Mouse (Mus musculus) heart, adult 2 months (tissue): ENCODE results near the gene Fam107a.

Experiments
- CTCF ChIP-seq: fragments of 200-600 bp; IDR thresholded peaks from 2 replicates; pipeline ENCODE4 v1.8.1; 2022; ENCODE audit warnings: antibody characterized with exemption, mild to moderate bottlenecking, moderate library complexity
- POLR2A ChIP-seq: fragments of 200-500 bp; IDR thresholded peaks from 2 replicates; pipeline ENCODE4 v1.6.1; 2011; ENCODE audit warnings: mild to moderate bottlenecking, low read depth, low read length, control low read depth; ENCODE audit not compliant: insufficient read depth

GRCm38 (mm10) chr14:8305014-8305413 is 12.8 kb downstream of the Fam107a start:
- TF ChIP-seq POLR2A = no peak
- TF ChIP-seq CTCF = no peak
